In the genomic region with DNA sequence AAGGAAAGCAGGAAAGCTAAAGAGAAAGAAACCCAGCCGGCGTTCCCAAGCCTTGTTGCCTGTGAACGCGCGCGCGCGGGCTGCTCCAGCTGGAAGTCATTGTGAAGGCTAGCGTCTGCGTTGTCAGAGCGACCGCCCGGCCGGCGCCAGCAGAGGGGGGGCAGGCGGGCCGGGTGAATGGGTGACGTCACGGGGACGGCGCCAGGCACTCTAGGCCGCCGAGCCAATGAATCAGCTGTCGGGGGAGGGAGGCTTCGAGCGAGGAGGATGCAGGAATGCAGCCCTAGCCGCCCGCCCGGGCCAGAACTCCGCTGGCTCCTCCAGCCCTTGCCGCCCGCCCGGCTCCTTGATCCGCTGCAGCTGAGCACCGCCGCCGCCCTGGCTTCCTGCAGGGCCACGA, we compare ENCODE assay signal across 8 mouse cellular contexts. TPM values are rescaled to one million over a fixed set of nuclear protein-coding genes. Genes with fewer than 3 reads are reported as not detected.
DNase-seq lines count a peak whose midpoint lies in the region; ATAC-seq and TF ChIP-seq lines count a peak whose summit lies in the region.

No protein-coding gene starts in this region.

- no peaks in the 10 kb centered on the region for H3K27me3 ChIP-seq in forebrain, embryonic 13.5 days
- no peaks in the 10 kb centered on the region for H3K27me3 ChIP-seq in heart, embryonic 15.5 days
- no peaks in the 10 kb centered on the region for H3K27me3 ChIP-seq in midbrain, postnatal 0 days (ENCODE audit: insufficient read depth, low read length)
- no peaks in the 10 kb centered on the region for H3K27me3 ChIP-seq in stomach, postnatal 0 days (ENCODE audit: control insufficient read depth, insufficient read depth, low read length)

- H3K27ac ChIP-seq in forebrain, embryonic 13.5 days = peak overlapping the region; percentile 84
- H3K27ac ChIP-seq in heart, embryonic 15.5 days = peak overlapping the region; percentile 88
- peak overlapping the region; percentile 85 for H3K27ac ChIP-seq in midbrain, postnatal 0 days (ENCODE audit: low read depth, low read length)
- peak overlapping the region; percentile 78 for H3K27ac ChIP-seq in stomach, postnatal 0 days (replicated peaks)

- H3K4me3 ChIP-seq in forebrain, embryonic 13.5 days = peak overlapping the region; percentile 44
- peak overlapping the region; percentile 46 for H3K4me3 ChIP-seq in heart, embryonic 15.5 days
- peak overlapping the region; percentile 41 for H3K4me3 ChIP-seq in midbrain, postnatal 0 days (ENCODE audit: low read depth, low read length)
- peak overlapping the region; percentile 32 for H3K4me3 ChIP-seq in stomach, postnatal 0 days (ENCODE audit: low read depth, low read length)

- TF ChIP-seq EP300 in stomach, postnatal 0 days (optimal IDR thresholded peaks at IDR 0.05) = peak; percentile 76

- peak; percentile 94 for DNase-seq in 3T3-L1 (ENCODE audit: low read depth, low spot score)
- DNase-seq in c-Kit-positive CD71-positive TER-119-positive erythroid progenitor cells, embryonic 14.5 days (ENCODE audit: low spot score) = peak; percentile 7
- DNase-seq in kidney, postnatal 10 days = peak; percentile 98
- DNase-seq in liver = peak; percentile 81
- DNase-seq in midbrain, postnatal 0 days (ENCODE audit: low spot score) = peak; percentile 96
- peak; percentile 98 for DNase-seq in stomach, postnatal 0 days (ENCODE audit: low spot score)

- H3K9ac ChIP-seq in forebrain, embryonic 13.5 days = peak overlapping the region; percentile 68
- H3K9ac ChIP-seq in heart, embryonic 15.5 days = peak overlapping the region; percentile 48; the same call in 1 of the 2 replicates
- H3K9ac ChIP-seq in midbrain, postnatal 0 days (replicated peaks; ENCODE audit: low read length, poor library complexity, severe bottlenecking) = peak overlapping the region; percentile 77
- peak overlapping the region; percentile 38 for H3K9ac ChIP-seq in stomach, postnatal 0 days (ENCODE audit: low read length)

- peaks cover 33% of the 10 kb centered on the region for H3K4me1 ChIP-seq in forebrain, embryonic 13.5 days
- peaks cover 11% of the 10 kb centered on the region for H3K4me1 ChIP-seq in heart, embryonic 15.5 days (replicated peaks)
- H3K4me1 ChIP-seq in midbrain, postnatal 0 days (ENCODE audit: insufficient read depth, low read length) = no peaks in the 10 kb centered on the region
- no peaks in the 10 kb centered on the region for H3K4me1 ChIP-seq in stomach, postnatal 0 days (replicated peaks; ENCODE audit: control insufficient read depth, insufficient read depth)

- H3K9me3 ChIP-seq in forebrain, embryonic 13.5 days (replicated peaks) = no peaks in the 10 kb centered on the region
- no peaks in the 10 kb centered on the region for H3K9me3 ChIP-seq in heart, embryonic 15.5 days (replicated peaks)
- H3K9me3 ChIP-seq in midbrain, postnatal 0 days (ENCODE audit: low read length) = no peaks in the 10 kb centered on the region
- H3K9me3 ChIP-seq in stomach, postnatal 0 days (ENCODE audit: control insufficient read depth, low read length) = no peaks in the 10 kb centered on the region

- H3K4me2 ChIP-seq in forebrain, embryonic 13.5 days = peak overlapping the region; percentile 67
- H3K4me2 ChIP-seq in heart, embryonic 15.5 days = peak overlapping the region; percentile 75
- peak overlapping the region; percentile 74 for H3K4me2 ChIP-seq in midbrain, postnatal 0 days (ENCODE audit: low read depth, low read length, poor library complexity, severe bottlenecking)
- peak overlapping the region; percentile 59 for H3K4me2 ChIP-seq in stomach, postnatal 0 days (replicated peaks; ENCODE audit: low read depth)

- under 1% methylated on average over 30 of the region's 38 CpGs for WGBS in forebrain, embryonic 13.5 days
- 3% methylated on average over 38 of the region's 38 CpGs for WGBS in heart, embryonic 15.5 days
- WGBS in midbrain, postnatal 0 days = 0% methylated on average over 31 of the region's 38 CpGs
- WGBS in stomach, postnatal 0 days = under 1% methylated on average over 32 of the region's 38 CpGs

- H3K36me3 ChIP-seq in forebrain, embryonic 13.5 days (ENCODE audit: poor library complexity, severe bottlenecking) = no peaks in the 10 kb centered on the region
- H3K36me3 ChIP-seq in heart, embryonic 15.5 days = no peaks in the 10 kb centered on the region
- H3K36me3 ChIP-seq in midbrain, postnatal 0 days (ENCODE audit: insufficient read depth, low read length) = no peaks in the 10 kb centered on the region
- no peaks in the 10 kb centered on the region for H3K36me3 ChIP-seq in stomach, postnatal 0 days (ENCODE audit: control insufficient read depth, insufficient read depth, low read length)

- peak; percentile 97 for ATAC-seq in forebrain, embryonic 13.5 days
- peak; percentile 100 for ATAC-seq in heart, embryonic 15.5 days (replicated peaks; ENCODE audit: insufficient number of reproducible peaks, insufficient read depth, low FRiP score, low read depth)
- peak; percentile 99 for ATAC-seq in midbrain, postnatal 0 days (ENCODE audit: low FRiP score)
- peak; percentile 99 for ATAC-seq in stomach, postnatal 0 days (ENCODE audit: low FRiP score, low TSS enrichment)

- TF ChIP-seq CTCF in midbrain, postnatal 0 days (IDR thresholded peaks at IDR 0.05) = peak; percentile 13; the same call in 1 of the 2 replicates
- TF ChIP-seq CTCF in stomach, postnatal 0 days (IDR thresholded peaks at IDR 0.05; ENCODE audit: low read depth) = no peak

RNA-seq across cellular contexts. Expression of a gene that starts 33.3 kb away (rescaled TPM):
- polyA plus RNA-seq in forebrain, embryonic 13.5 days (2015; fragmentation: Nextera tagmentation; extraction: Ambion mirVana) = 83.4 and 133 TPM in 2 replicates
- 3.0 and 4.5 TPM in 2 replicates for polyA plus RNA-seq in heart, embryonic 15.5 days (2015; fragmentation: Nextera tagmentation; extraction: Ambion mirVana)
- 158 and 201 TPM in 2 replicates for total RNA-seq in midbrain, postnatal 0 days (2014; rRNA removed)
- 95.1 and 116 TPM in 2 replicates for polyA plus RNA-seq in midbrain, postnatal 0 days (2015; fragmentation: Nextera tagmentation; extraction: Ambion mirVana)
- 15.4 and 20.3 TPM in 2 replicates for polyA plus RNA-seq in stomach, postnatal 0 days (2015; fragmentation: Nextera tagmentation; extraction: Ambion mirVana)

Comparison
In these comparisons a context has a peak if more than half of its experiments do, and no peak if none do; other contexts are left out.
1. Peak in every context shown above with its lines: DNase-seq, ATAC-seq, H3K4me3 ChIP-seq and H3K27ac ChIP-seq.
2. DNase-seq: peak in every context shown above with its lines; median percentile 98 in kidney, postnatal 10 days; 98 in stomach, postnatal 0 days; 96 in midbrain, postnatal 0 days; 94 in 3T3-L1; 81 in liver; 7 in c-Kit-positive CD71-positive TER-119-positive erythroid progenitor cells, embryonic 14.5 days.